Mouse (Mus musculus) embryonic facial prominence, embryonic 10.5 days (tissue): ENCODE data around the gene Rbm8a. TPM values are rescaled to one million over a fixed set of nuclear protein-coding genes. Genes with fewer than 3 reads are reported as not detected.
"Not testable (repeated sequence)": the region's sequence is repeated elsewhere in the genome, so short reads cannot be mapped to it uniquely, and the experiment has no call there.

Source experiments
- DNase-seq: peaks from one replicate; pipeline ENCODE4 v3.0.0-alpha.2; 2017; ENCODE audit warnings: low spot score
- H3K27ac ChIP-seq: fragments of 300-500 bp; sonication (generic); replicated peaks from 2 replicates; pipeline ENCODE4 v1.5.1; 2016; ENCODE audit warnings: mild to moderate bottlenecking
- H3K27me3 ChIP-seq: fragments of 300-500 bp; sonication (generic); replicated peaks from 2 replicates; pipeline ENCODE4 v1.6.1; 2016; ENCODE audit warnings: low read depth, mild to moderate bottlenecking; ENCODE audit not compliant: poor library complexity, severe bottlenecking
- H3K36me3 ChIP-seq: fragments of 300-500 bp; sonication (generic); replicated peaks from 2 replicates; pipeline ENCODE4 v1.6.1; 2016; ENCODE audit warnings: mild to moderate bottlenecking, moderate library complexity
- H3K4me1 ChIP-seq: fragments of 300-500 bp; sonication (generic); 2 replicates; pipeline ENCODE4 v1.6.1; 2016
- H3K4me3 ChIP-seq: fragments of 300-500 bp; sonication (generic); 2 replicates; pipeline ENCODE4 v1.5.1; 2016; ENCODE audit warnings: mild to moderate bottlenecking, moderate library complexity
- H3K9me3 ChIP-seq: fragments of 300-500 bp; sonication (generic); 2 replicates; pipeline ENCODE4 v1.6.1; 2016; ENCODE audit warnings: mild to moderate bottlenecking
- WGBS: fragments of 180-500 bp; shearing (Covaris S2); methylation state at CpG from one replicate; pipeline ENCODE4 v1.1.7; 2016; 5-methylcytosine and 5-hydroxymethylcytosine counted together
- polyA plus RNA-seq: library from polyadenylated mRNA; unstranded; fragments of >200 nt; fragmentation: Nextera tagmentation; extraction: Ambion mirVana; gene quantifications from 2 replicates; pipeline ENCODE4 v1.2.1, GENCODE M21; 2016

The Rbm8a gene
- polyA plus RNA-seq, 1 experiment from 2014 or later, result 242 TPM

GRCm38 (mm10) chr3:96663432-96664239, 33.9 kb downstream of the Rbm8a start:
- Histone ChIP-seq H3K27me3 (peaks cover 6% of the 10 kb centered on the region; the same call in 1 of the 2 replicates), H3K9me3 (no peaks in the 10 kb centered on the region), H3K4me1 (peaks cover 19% of the 10 kb centered on the region), H3K36me3 (no peaks in the 10 kb centered on the region), H3K4me3 (peak overlapping the region; percentile 48), H3K27ac (peak overlapping the region; percentile 75)
- 8% methylated on average over 15 of the region's 18 CpGs for WGBS
- DNase-seq, result peak; percentile 90

GRCm38 (mm10) chr3:96665732-96666363, 36.1 kb downstream of the Rbm8a start:
- Histone ChIP-seq H3K4me1 (peaks cover 32% of the 10 kb centered on the region), H3K27me3 (peaks cover 13% of the 10 kb centered on the region)
- not testable (repeated sequence) for H3K27ac ChIP-seq, DNase-seq, H3K36me3 ChIP-seq, H3K4me3 ChIP-seq, H3K9me3 ChIP-seq
- WGBS, result 85% methylated on average over 7 of the region's 7 CpGs

- Histone ChIP-seq H3K27ac (no peak overlapping the region), H3K4me1 (peaks cover 32% of the 10 kb centered on the region), H3K36me3 (no peaks in the 10 kb centered on the region), H3K9me3 (no peaks in the 10 kb centered on the region), H3K4me3 (no peak overlapping the region), H3K27me3 (peaks cover 24% of the 10 kb centered on the region)
- WGBS, result 95% methylated on average over 5 of the region's 5 CpGs
- DNase-seq, result no peak
Measured at GRCm38 (mm10) chr3:96666916-96667315, 37.2 kb downstream of the Rbm8a start.

- Histone ChIP-seq H3K27me3 (peaks cover 27% of the 10 kb centered on the region), H3K27ac (no peak overlapping the region), H3K4me3 (no peak overlapping the region), H3K9me3 (no peaks in the 10 kb centered on the region), H3K36me3 (no peaks in the 10 kb centered on the region), H3K4me1 (peaks cover 32% of the 10 kb centered on the region)
- no peak for DNase-seq
- WGBS, result 42% methylated on average over 1 of the region's 1 CpGs
Measured at GRCm38 (mm10) chr3:96667316-96667715, 37.6 kb downstream of the Rbm8a start.

GRCm38 (mm10) chr3:96668424-96669067, 38.8 kb downstream of the Rbm8a start:
- H3K27me3 ChIP-seq, result peaks cover 27% of the 10 kb centered on the region
- H3K4me3 ChIP-seq, result no peak overlapping the region
- WGBS, result 94% methylated on average over 5 of the region's 5 CpGs
- DNase-seq, result no peak
- no peaks in the 10 kb centered on the region for H3K36me3 ChIP-seq
- peaks cover 24% of the 10 kb centered on the region for H3K4me1 ChIP-seq
- no peak overlapping the region for H3K27ac ChIP-seq
- no peaks in the 10 kb centered on the region for H3K9me3 ChIP-seq

GRCm38 (mm10) chr3:96669727-96670468, 40.2 kb downstream of the Rbm8a start, which contains the start of gene Ankrd35:
Gene Ankrd35 (plus strand): TSS chr3:96670131.
- Histone ChIP-seq H3K4me1 (peaks cover 25% of the 10 kb centered on the region), H3K4me3 (peak within 1 kb of the TSS; percentile 57), H3K36me3 (no peaks in the 10 kb centered on the region), H3K27ac (0 out of 2 replicates have a peak within 1 kb of the TSS, but pooled peaks have one; percentile 41), H3K9me3 (no peaks in the 10 kb centered on the region), H3K27me3 (peaks cover 22% of the 10 kb centered on the region)
- DNase-seq, result peak; percentile 90
- 5% methylated on average over 35 of the region's 35 CpGs for WGBS

GRCm38 (mm10) chr3:96671519-96671918, 41.8 kb downstream of the Rbm8a start:
- H3K27ac ChIP-seq, result no peak overlapping the region
- 92% methylated on average over 5 of the region's 5 CpGs for WGBS

GRCm38 (mm10) chr3:96673514-96673913, 43.8 kb downstream of the Rbm8a start:
- H3K36me3 ChIP-seq, result no peaks in the 10 kb centered on the region
- DNase-seq, result no peak
- WGBS, result 71% methylated on average over 4 of the region's 4 CpGs
- no peak overlapping the region for H3K4me3 ChIP-seq
- H3K9me3 ChIP-seq, result no peaks in the 10 kb centered on the region
- H3K4me1 ChIP-seq, result peaks cover 33% of the 10 kb centered on the region
- no peak overlapping the region for H3K27ac ChIP-seq
- H3K27me3 ChIP-seq, result peaks cover 29% of the 10 kb centered on the region

More at GRCm38 (mm10) chr3:96671519-96671918, 41.8 kb downstream of the Rbm8a start:
- H3K27me3 ChIP-seq, result peaks cover 22% of the 10 kb centered on the region
- no peak for DNase-seq
- H3K4me1 ChIP-seq, result peaks cover 33% of the 10 kb centered on the region
- no peak overlapping the region for H3K4me3 ChIP-seq
- no peaks in the 10 kb centered on the region for H3K9me3 ChIP-seq
- H3K36me3 ChIP-seq, result no peaks in the 10 kb centered on the region

- peak overlapping the region; percentile 44; the same call in 1 of the 2 replicates for H3K27ac ChIP-seq
- H3K9me3 ChIP-seq, result no peaks in the 10 kb centered on the region
- peak; percentile 68 for DNase-seq
- H3K27me3 ChIP-seq, result peaks cover 39% of the 10 kb centered on the region
- no peaks in the 10 kb centered on the region for H3K36me3 ChIP-seq
- peaks cover 38% of the 10 kb centered on the region for H3K4me1 ChIP-seq
- 33% methylated on average over 8 of the region's 8 CpGs for WGBS
- H3K4me3 ChIP-seq, result peak overlapping the region; percentile 12; the same call in 1 of the 2 replicates
Measured at GRCm38 (mm10) chr3:96674442-96674841, 44.7 kb downstream of the Rbm8a start.

GRCm38 (mm10) chr3:96675171-96675570, 45.4 kb downstream of the Rbm8a start:
- WGBS, result 88% methylated on average over 3 of the region's 3 CpGs
- Histone ChIP-seq H3K9me3 (no peaks in the 10 kb centered on the region), H3K4me3 (no peak overlapping the region), H3K36me3 (no peaks in the 10 kb centered on the region), H3K27me3 (peaks cover 45% of the 10 kb centered on the region), H3K4me1 (peaks cover 32% of the 10 kb centered on the region), H3K27ac (no peak overlapping the region)
- DNase-seq, result no peak

- no peak overlapping the region for H3K4me3 ChIP-seq
- peaks cover 45% of the 10 kb centered on the region for H3K27me3 ChIP-seq
- H3K27ac ChIP-seq, result 0 out of 2 replicates have a peak overlapping the region, but pooled peaks have one; percentile 4
- peaks cover 26% of the 10 kb centered on the region for H3K4me1 ChIP-seq
- H3K36me3 ChIP-seq, result no peaks in the 10 kb centered on the region
- WGBS, result 48% methylated on average over 3 of the region's 3 CpGs
- no peaks in the 10 kb centered on the region for H3K9me3 ChIP-seq
- no peak for DNase-seq
Measured at GRCm38 (mm10) chr3:96675690-96676089, 46.0 kb downstream of the Rbm8a start.

GRCm38 (mm10) chr3:96678456-96678855, 48.7 kb downstream of the Rbm8a start:
- no peaks in the 10 kb centered on the region for H3K9me3 ChIP-seq
- peaks cover 23% of the 10 kb centered on the region for H3K4me1 ChIP-seq
- H3K4me3 ChIP-seq, result no peak overlapping the region
- H3K27me3 ChIP-seq, result peaks cover 53% of the 10 kb centered on the region
- H3K27ac ChIP-seq, result no peak overlapping the region
- WGBS, result 68% methylated on average over 7 of the region's 7 CpGs
- no peaks in the 10 kb centered on the region for H3K36me3 ChIP-seq
- no peak for DNase-seq
